Mouse (Mus musculus) hindbrain, postnatal 0 days (tissue): ENCODE data around the gene Notch2. TPM values are rescaled to one million over a fixed set of nuclear protein-coding genes. Genes with fewer than 3 reads are reported as not detected.

Source experiments
- ATAC-seq: fragments of 200-750 bp; cut with Nextera tagmentation; 2 replicates; pipeline ENCODE4 v1.8.0; 2017; ENCODE audit warnings: mild to moderate bottlenecking, moderate TSS enrichment, moderate library complexity
- DNase-seq: peaks from one replicate; pipeline ENCODE4 v3.0.0-alpha.2; 2015; ENCODE audit warnings: low spot score
- H3K27ac ChIP-seq: fragments of 300-500 bp; sonication (generic); 2 replicates; pipeline ENCODE4 v1.5.1; 2014; ENCODE audit warnings: mild to moderate bottlenecking
- H3K27me3 ChIP-seq: fragments of 300-500 bp; sonication (generic); 2 replicates; pipeline ENCODE4 v1.6.1; 2014; ENCODE audit warnings: low read length, mixed read lengths; ENCODE audit not compliant: insufficient read depth
- H3K36me3 ChIP-seq: fragments of 300-500 bp; sonication (generic); 2 replicates; pipeline ENCODE4 v1.6.1; 2014; ENCODE audit warnings: low read length, mixed read lengths; ENCODE audit not compliant: insufficient read depth
- H3K4me1 ChIP-seq: fragments of 300-500 bp; sonication (generic); 2 replicates; pipeline ENCODE4 v1.6.1; 2014; ENCODE audit warnings: antibody characterized with exemption, low read length, mixed read lengths; ENCODE audit not compliant: insufficient read depth
- H3K4me2 ChIP-seq: fragments of 300-500 bp; sonication (generic); 2 replicates; pipeline ENCODE4 v1.6.1; 2014; ENCODE audit warnings: low read depth, mild to moderate bottlenecking, low read length, moderate library complexity, mixed read lengths
- H3K4me3 ChIP-seq: fragments of 300-500 bp; sonication (generic); 2 replicates; pipeline ENCODE4 v1.5.1; 2014; ENCODE audit warnings: low read length
- H3K9ac ChIP-seq: fragments of 300-500 bp; sonication (generic); replicated peaks from 2 replicates; pipeline ENCODE4 v1.6.1; 2014; ENCODE audit warnings: mild to moderate bottlenecking, low read length, moderate library complexity, mixed read lengths
- H3K9me3 ChIP-seq: fragments of 300-500 bp; sonication (generic); 2 replicates; pipeline ENCODE4 v1.6.1; 2016; ENCODE audit warnings: low read length, mixed read lengths
- CTCF ChIP-seq: IDR thresholded peaks from 2 replicates; pipeline ENCODE4 v1.5.1; 2016; ENCODE audit warnings: antibody characterized with exemption, control low read depth, low read depth
- WGBS: fragments of 180-500 bp; shearing (Covaris S2); extraction: QIAGEN DNeasy Blood & Tissue Kit; methylation state at CpG from one replicate; pipeline ENCODE4 v1.1.7; 2014; 5-methylcytosine and 5-hydroxymethylcytosine counted together
- polyA plus RNA-seq: library from polyadenylated mRNA; unstranded; fragments of >200 nt; fragmentation: Nextera tagmentation; extraction: Ambion mirVana; gene quantifications from 2 replicates; pipeline ENCODE4 v1.2.1, GENCODE M21; 2015
- total RNA-seq: library from RNA; depleted of rRNA; stranded (reverse); fragments of >200 nt; gene quantifications from 2 replicates; pipeline ENCODE4 v1.2.3, GENCODE M21; 2014

Gene Notch2
- total and polyA plus RNA-seq, 2 experiments from 2014 or later = 9.5 to 44.9 TPM

- no peak overlapping the region for H3K27ac ChIP-seq
- no peak overlapping the region for H3K4me3 ChIP-seq
- 75% methylated on average over 17 of the region's 17 CpGs for WGBS
- DNase-seq (no peak), ATAC-seq (no peak)
- no peak for TF ChIP-seq CTCF
- H3K9me3 ChIP-seq = no peaks in the 10 kb centered on the region
- no peak overlapping the region for H3K4me2 ChIP-seq
- H3K36me3 ChIP-seq = no peaks in the 10 kb centered on the region
- H3K9ac ChIP-seq = no peak overlapping the region
- H3K4me1 ChIP-seq = no peaks in the 10 kb centered on the region; the same call in 1 of the 2 replicates
- no peaks in the 10 kb centered on the region for H3K27me3 ChIP-seq
These were observed 81.6 kb downstream of the Notch2 start for GRCm38 (mm10) chr3:98094629-98095583.

- no peak overlapping the region for H3K9ac ChIP-seq
- DNase-seq (no peak), ATAC-seq (no peak)
- H3K36me3 ChIP-seq = no peaks in the 10 kb centered on the region
- 91% methylated on average over 7 of the region's 7 CpGs for WGBS
- no peak overlapping the region for H3K27ac ChIP-seq
- no peaks in the 10 kb centered on the region for H3K9me3 ChIP-seq
- TF ChIP-seq CTCF = no peak
- H3K27me3 ChIP-seq = no peaks in the 10 kb centered on the region
- no peak overlapping the region for H3K4me3 ChIP-seq
- H3K4me1 ChIP-seq = no peaks in the 10 kb centered on the region; the same call in 1 of the 2 replicates
- no peak overlapping the region for H3K4me2 ChIP-seq
These were observed 83.7 kb downstream of the Notch2 start for GRCm38 (mm10) chr3:98096981-98097380.

GRCm38 (mm10) chr3:98098676-98099075, 85.3 kb downstream of the Notch2 start:
- no peak for DNase-seq
- WGBS = 85% methylated on average over 5 of the region's 5 CpGs
- TF ChIP-seq CTCF = no peak
- H3K9me3 ChIP-seq = no peaks in the 10 kb centered on the region
- no peak overlapping the region for H3K9ac ChIP-seq
- no peaks in the 10 kb centered on the region for H3K36me3 ChIP-seq
- no peak for ATAC-seq
- H3K27me3 ChIP-seq = no peaks in the 10 kb centered on the region
- H3K4me2 ChIP-seq = no peak overlapping the region
- H3K4me3 ChIP-seq = no peak overlapping the region
- H3K4me1 ChIP-seq = no peaks in the 10 kb centered on the region; the same call in 1 of the 2 replicates
- H3K27ac ChIP-seq = no peak overlapping the region

- Histone ChIP-seq H3K27ac (no peak overlapping the region), H3K36me3 (no peaks in the 10 kb centered on the region), H3K9me3 (no peaks in the 10 kb centered on the region), H3K4me1 (no peaks in the 10 kb centered on the region), H3K9ac (no peak overlapping the region), H3K4me3 (no peak overlapping the region), H3K4me2 (no peak overlapping the region), H3K27me3 (no peaks in the 10 kb centered on the region)
- no peak for DNase-seq
- TF ChIP-seq CTCF = peak; percentile 47
- 84% methylated on average over 10 of the region's 10 CpGs for WGBS
- ATAC-seq = no peak
These were observed 86.0 kb downstream of the Notch2 start for GRCm38 (mm10) chr3:98099287-98099686.

- DNase-seq = no peak
- Histone ChIP-seq H3K4me2 (no peak overlapping the region), H3K4me3 (no peak overlapping the region), H3K9me3 (no peaks in the 10 kb centered on the region), H3K27me3 (no peaks in the 10 kb centered on the region), H3K36me3 (no peaks in the 10 kb centered on the region; the same call in 1 of the 2 replicates), H3K9ac (no peak overlapping the region), H3K4me1 (peaks cover 10% of the 10 kb centered on the region; the same call in 1 of the 2 replicates), H3K27ac (no peak overlapping the region)
- ATAC-seq = no peak
- 74% methylated on average over 10 of the region's 10 CpGs for WGBS
- no peak for TF ChIP-seq CTCF
These were observed 88.2 kb downstream of the Notch2 start for GRCm38 (mm10) chr3:98101541-98101940.

GRCm38 (mm10) chr3:98104851-98105471, 91.6 kb downstream of the Notch2 start:
- Histone ChIP-seq H3K27me3 (no peaks in the 10 kb centered on the region), H3K4me3 (no peak overlapping the region), H3K4me2 (no peak overlapping the region), H3K9me3 (no peaks in the 10 kb centered on the region), H3K27ac (peak overlapping the region; percentile 64), H3K4me1 (peaks cover 11% of the 10 kb centered on the region; the same call in 1 of the 2 replicates), H3K36me3 (no peaks in the 10 kb centered on the region; the same call in 1 of the 2 replicates), H3K9ac (no peak overlapping the region)
- peak; percentile 62 for DNase-seq
- TF ChIP-seq CTCF = no peak
- peak; percentile 73 for ATAC-seq
- WGBS = 30% methylated on average over 9 of the region's 9 CpGs
